Mouse (Mus musculus) G1E (cell line): Measurements from ENCODE around the gene Dyrk1a.

Experiments
- CTCF ChIP-seq: IDR thresholded peaks from 2 replicates; pipeline ENCODE4 v1.5.1; 2012; ENCODE audit warnings: low read depth, low read length, inconsistent platforms, mixed read lengths
- GATA1 ChIP-seq: IDR thresholded peaks from 2 replicates; pipeline ENCODE4 v1.6.1; 2012; ENCODE audit warnings: borderline replicate concordance, low read length, inconsistent platforms, mixed read lengths
- TAL1 ChIP-seq: conservative IDR thresholded peaks from 2 replicates; pipeline ENCODE4 v1.6.1; 2012; ENCODE audit warnings: low read depth, low read length, inconsistent platforms, mixed read lengths

- TF ChIP-seq GATA1: no peak
- TF ChIP-seq CTCF: no peak
- no peak for TF ChIP-seq TAL1
Observed at GRCm38 (mm10) chr16:94631984-94632383, 62.2 kb downstream of the Dyrk1a start.
